12 mouse cellular contexts compared by ENCODE assay signal in genomic region chr2:161835001-161835400, GRCm38 (mm10).
"Had no signal": no experiment of that assay in that cellular context is flagged by ENCODE, and none has a peak within 500 bp of the region (broad histone marks: within the 10 kb centered on the region; RNA-seq: fewer than 3 reads in every experiment).

No protein-coding gene starts in this region.

- H3K9me3 ChIP-seq: limb, embryonic 12.5 days; liver, embryonic 13.5 days; neural tube, embryonic 15.5 days had no signal

- H3K4me2 ChIP-seq: limb, embryonic 12.5 days; liver, embryonic 13.5 days; neural tube, embryonic 15.5 days had no signal

- DNase-seq: kidney, postnatal 14 days; liver; liver, embryonic 13.5 days; lung, adult 18-20 months; midbrain, embryonic 14.5 days; right cerebral cortex, adult 18-20 months; right cerebral cortex, postnatal 25 days; thymus, postnatal 4 days had no signal

- H3K4me3 ChIP-seq: left cerebral cortex, adult 2 months; limb, embryonic 12.5 days; liver, embryonic 13.5 days; myocyte; neural tube, embryonic 15.5 days had no signal

- H3K27me3 ChIP-seq: limb, embryonic 12.5 days; liver, embryonic 13.5 days; neural tube, embryonic 15.5 days had no signal

- H3K27ac ChIP-seq: left cerebral cortex, adult 2 months; limb, embryonic 12.5 days; liver, embryonic 13.5 days; neural tube, embryonic 15.5 days had no signal

- H3K36me3 ChIP-seq: limb, embryonic 12.5 days; liver, embryonic 13.5 days; neural tube, embryonic 15.5 days had no signal

- H3K9ac ChIP-seq: limb, embryonic 12.5 days; liver, embryonic 13.5 days; neural tube, embryonic 15.5 days had no signal

- H3K4me1 ChIP-seq: limb, embryonic 12.5 days; liver, embryonic 13.5 days; neural tube, embryonic 15.5 days had no signal
